Mouse (Mus musculus): ENCODE results near the gene Vav1. TPM values are rescaled to one million over a fixed set of nuclear protein-coding genes. Genes with fewer than 3 reads are reported as not detected.
A peak's percentile ranks its signal among the peaks of the same experiment; 100 is the strongest.
"Not testable (repeated sequence)": the region's sequence is repeated elsewhere in the genome, so short reads cannot be mapped to it uniquely, and the experiment has no call there.

Vav1 gene
- polyA plus RNA-seq, 1 experiment from 2014 or later, result 1.4 TPM

DNA sequence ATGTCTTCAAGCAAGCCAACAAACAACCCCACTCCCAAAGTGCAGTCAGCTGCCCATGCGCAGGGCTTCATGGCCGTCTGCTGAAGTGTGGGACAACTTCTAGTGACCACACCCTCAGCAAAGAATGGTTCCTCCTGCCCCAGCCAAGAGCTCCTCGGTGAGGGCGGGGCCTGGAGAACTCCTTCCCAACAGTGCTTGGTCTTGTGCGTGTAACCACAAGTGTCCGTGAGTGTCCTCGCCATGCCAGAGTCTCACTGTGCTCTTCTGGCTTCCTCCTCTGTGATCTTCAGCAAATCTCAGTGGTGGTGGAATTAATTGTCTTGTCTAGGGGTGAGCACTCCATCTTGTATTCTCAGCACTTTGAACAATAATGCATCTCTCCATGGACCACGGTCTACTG lies 52.1 kb downstream of the Vav1 start:
- DNase-seq (ENCODE audit: low spot score), result no peak
- no peak overlapping the region for H3K4me3 ChIP-seq (ENCODE audit: low read depth, low read length)
- TF ChIP-seq CTCF (IDR thresholded peaks at IDR 0.05; ENCODE audit: low read depth) (no peak), EP300 (optimal IDR thresholded peaks at IDR 0.05) (no peak)
- ATAC-seq (ENCODE audit: low FRiP score, low TSS enrichment), result no peak
- H3K4me1 ChIP-seq (replicated peaks; ENCODE audit: control insufficient read depth, insufficient read depth), result no peaks in the 10 kb centered on the region
- H3K9me3 ChIP-seq (ENCODE audit: control insufficient read depth, low read length), result no peaks in the 10 kb centered on the region
- H3K27me3 ChIP-seq (ENCODE audit: control insufficient read depth, insufficient read depth, low read length), result no peaks in the 10 kb centered on the region
- H3K4me2 ChIP-seq (replicated peaks; ENCODE audit: low read depth), result no peak overlapping the region
- H3K36me3 ChIP-seq (ENCODE audit: control insufficient read depth, insufficient read depth, low read length), result no peaks in the 10 kb centered on the region
- H3K9ac ChIP-seq (ENCODE audit: low read length), result no peak overlapping the region
- WGBS, result 80% methylated on average over 8 of the region's 8 CpGs
- H3K27ac ChIP-seq (replicated peaks), result no peak overlapping the region

GRCm38 (mm10) chr17:57332241-57332640 lies 53.3 kb downstream of the Vav1 start:
- Histone ChIP-seq H3K9me3 (ENCODE audit: control insufficient read depth, low read length) (no peaks in the 10 kb centered on the region), H3K27ac (replicated peaks) (no peak overlapping the region), H3K4me2 (replicated peaks; ENCODE audit: low read depth) (no peak overlapping the region), H3K9ac (ENCODE audit: low read length) (no peak overlapping the region), H3K4me1 (replicated peaks; ENCODE audit: control insufficient read depth, insufficient read depth) (no peaks in the 10 kb centered on the region), H3K4me3 (ENCODE audit: low read depth, low read length) (no peak overlapping the region), H3K27me3 (ENCODE audit: control insufficient read depth, insufficient read depth, low read length) (no peaks in the 10 kb centered on the region), H3K36me3 (ENCODE audit: control insufficient read depth, insufficient read depth, low read length) (no peaks in the 10 kb centered on the region)
- DNase-seq (ENCODE audit: low spot score) (no peak), ATAC-seq (ENCODE audit: low FRiP score, low TSS enrichment) (no peak)
- no peak for TF ChIP-seq EP300 (optimal IDR thresholded peaks at IDR 0.05)
- WGBS, result 71% methylated on average over 4 of the region's 4 CpGs

DNA sequence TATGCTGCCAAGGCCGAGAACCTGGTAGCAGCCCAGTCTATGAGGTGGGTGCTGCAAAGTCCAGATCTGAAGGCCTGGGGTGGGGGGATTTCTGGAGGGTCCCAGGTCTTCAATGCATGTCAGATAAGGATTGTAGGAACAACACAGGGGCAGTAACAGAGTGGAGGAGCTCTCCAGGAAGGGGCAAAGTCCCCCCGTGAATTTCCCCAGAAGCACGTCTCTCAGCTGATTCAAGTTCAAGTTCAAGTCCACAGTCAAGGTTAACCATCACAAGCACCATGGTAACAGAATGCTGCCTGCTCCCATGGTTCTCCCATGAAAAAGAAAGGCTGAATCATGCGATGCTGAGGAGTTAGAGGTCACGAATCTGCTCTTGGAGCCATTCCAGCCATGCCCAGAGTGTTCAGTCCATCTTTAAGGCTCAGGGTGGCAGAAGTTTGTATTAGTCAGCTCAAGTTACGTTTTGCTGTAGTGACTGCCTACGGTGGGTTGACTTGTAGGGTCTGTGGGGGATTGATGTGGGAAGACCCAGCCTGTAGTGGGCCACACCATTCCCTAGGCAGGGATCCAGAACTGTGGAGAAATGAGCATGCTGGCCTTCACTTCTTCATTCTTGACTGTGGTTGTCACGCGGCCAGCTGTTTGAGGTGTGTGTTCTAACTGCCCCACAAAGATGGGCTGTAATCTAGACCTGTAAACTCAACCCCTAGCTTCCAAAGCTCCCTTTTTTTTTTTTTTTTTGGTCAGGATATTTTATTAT lies 55.3 kb downstream of the Vav1 start:
- no peak overlapping the region for H3K4me3 ChIP-seq (ENCODE audit: low read depth, low read length)
- H3K36me3 ChIP-seq (ENCODE audit: control insufficient read depth, insufficient read depth, low read length), result no peaks in the 10 kb centered on the region
- no peak overlapping the region for H3K4me2 ChIP-seq (replicated peaks; ENCODE audit: low read depth)
- no peaks in the 10 kb centered on the region for H3K27me3 ChIP-seq (ENCODE audit: control insufficient read depth, insufficient read depth, low read length)
- H3K4me1 ChIP-seq (replicated peaks; ENCODE audit: control insufficient read depth, insufficient read depth), result no peaks in the 10 kb centered on the region
- DNase-seq (ENCODE audit: low spot score) (no peak), ATAC-seq (ENCODE audit: low FRiP score, low TSS enrichment) (no peak)
- no peak overlapping the region for H3K9ac ChIP-seq (ENCODE audit: low read length)
- H3K27ac ChIP-seq (replicated peaks), result no peak overlapping the region
- no peaks in the 10 kb centered on the region for H3K9me3 ChIP-seq (ENCODE audit: control insufficient read depth, low read length)
- TF ChIP-seq CTCF (IDR thresholded peaks at IDR 0.05; ENCODE audit: low read depth), result no peak
- no peak for TF ChIP-seq EP300 (optimal IDR thresholded peaks at IDR 0.05)
- WGBS, result 66% methylated on average over 9 of the region's 9 CpGs

GRCm38 (mm10) chr17:57334761-57335150 lies 55.9 kb downstream of the Vav1 start:
- Histone ChIP-seq H3K9me3 (ENCODE audit: control insufficient read depth, low read length) (no peaks in the 10 kb centered on the region), H3K9ac (ENCODE audit: low read length) (no peak overlapping the region), H3K27ac (replicated peaks) (no peak overlapping the region), H3K36me3 (ENCODE audit: control insufficient read depth, insufficient read depth, low read length) (no peaks in the 10 kb centered on the region), H3K4me3 (ENCODE audit: low read depth, low read length) (no peak overlapping the region), H3K27me3 (ENCODE audit: control insufficient read depth, insufficient read depth, low read length) (no peaks in the 10 kb centered on the region), H3K4me2 (replicated peaks; ENCODE audit: low read depth) (no peak overlapping the region), H3K4me1 (replicated peaks; ENCODE audit: control insufficient read depth, insufficient read depth) (no peaks in the 10 kb centered on the region)
- 7% methylated on average over 16 of the region's 16 CpGs for WGBS
- DNase-seq (ENCODE audit: low spot score) (peak; percentile 89), ATAC-seq (ENCODE audit: low FRiP score, low TSS enrichment) (peak; percentile 58)
- no peak for TF ChIP-seq EP300 (optimal IDR thresholded peaks at IDR 0.05)
- TF ChIP-seq CTCF (IDR thresholded peaks at IDR 0.05; ENCODE audit: low read depth), result peak; percentile 93

GRCm38 (mm10) chr17:57335194-57335593 lies 56.3 kb downstream of the Vav1 start:
- not testable (repeated sequence) for ATAC-seq (ENCODE audit: low FRiP score, low TSS enrichment); H3K9ac ChIP-seq (ENCODE audit: low read length)

DNA sequence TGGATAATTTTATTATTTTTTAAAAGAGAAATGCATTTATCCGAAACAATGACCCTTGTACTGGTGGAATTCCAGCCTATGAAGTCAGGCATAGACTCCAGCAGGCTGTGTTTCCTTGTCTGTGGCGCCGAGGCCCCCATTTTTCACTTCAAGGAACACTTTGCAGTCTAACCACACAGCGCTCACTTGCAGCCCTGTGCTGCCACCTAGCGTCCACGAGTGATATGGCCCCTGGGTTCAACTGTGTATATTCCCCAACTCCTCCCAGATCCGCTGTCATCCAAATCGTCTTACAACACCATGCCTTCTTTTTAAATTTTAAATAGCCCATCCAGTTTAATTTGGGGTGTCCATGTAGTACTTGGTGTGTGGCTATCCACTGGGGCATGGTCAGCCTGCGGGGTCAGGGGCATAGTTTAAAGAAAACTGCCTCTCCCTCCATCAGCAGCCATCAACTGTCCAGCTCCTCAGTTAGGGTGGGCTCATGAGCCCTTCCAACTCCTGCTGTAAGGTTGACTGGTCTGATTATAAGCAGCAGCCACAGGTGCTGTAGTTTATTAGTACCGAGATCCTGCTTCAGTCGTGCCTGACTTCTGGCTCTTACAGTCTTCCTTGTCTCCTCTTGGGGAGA lies 56.9 kb downstream of the Vav1 start:
- H3K27me3 ChIP-seq (ENCODE audit: control insufficient read depth, insufficient read depth, low read length), result no peaks in the 10 kb centered on the region
- no peaks in the 10 kb centered on the region for H3K4me1 ChIP-seq (replicated peaks; ENCODE audit: control insufficient read depth, insufficient read depth)
- peak; percentile 83 for ATAC-seq (ENCODE audit: low FRiP score, low TSS enrichment)
- H3K27ac ChIP-seq (replicated peaks), result no peak overlapping the region
- TF ChIP-seq EP300 (optimal IDR thresholded peaks at IDR 0.05) (no peak), CTCF (IDR thresholded peaks at IDR 0.05; ENCODE audit: low read depth) (peak; percentile 97)
- H3K4me3 ChIP-seq (ENCODE audit: low read depth, low read length), result no peak overlapping the region
- no peaks in the 10 kb centered on the region for H3K9me3 ChIP-seq (ENCODE audit: control insufficient read depth, low read length)
- no peak overlapping the region for H3K4me2 ChIP-seq (replicated peaks; ENCODE audit: low read depth)
- no peak overlapping the region for H3K9ac ChIP-seq (ENCODE audit: low read length)
- 10% methylated on average over 11 of the region's 11 CpGs for WGBS
- H3K36me3 ChIP-seq (ENCODE audit: control insufficient read depth, insufficient read depth, low read length), result no peaks in the 10 kb centered on the region
- peak; percentile 90 for DNase-seq (ENCODE audit: low spot score)

More at GRCm38 (mm10) chr17:57335194-57335593, 56.3 kb downstream of the Vav1 start:
- H3K9me3 ChIP-seq (ENCODE audit: control insufficient read depth, low read length); H3K36me3 ChIP-seq (ENCODE audit: control insufficient read depth, insufficient read depth, low read length); H3K27ac ChIP-seq (replicated peaks); H3K4me2 ChIP-seq (replicated peaks; ENCODE audit: low read depth); H3K4me1 ChIP-seq (replicated peaks; ENCODE audit: control insufficient read depth, insufficient read depth); H3K4me3 ChIP-seq (ENCODE audit: low read depth, low read length); DNase-seq (ENCODE audit: low spot score); H3K27me3 ChIP-seq (ENCODE audit: control insufficient read depth, insufficient read depth, low read length): not testable (repeated sequence)
- 56% methylated on average over 9 of the region's 9 CpGs for WGBS
